Mouse (Mus musculus): Measurements from ENCODE around the gene Myo16. TPM values are rescaled to one million over a fixed set of nuclear protein-coding genes. Genes with fewer than 3 reads are reported as not detected.

Myo16 gene
- polyA plus RNA-seq, 1 experiment from 2014 or later, result 0.40 TPM

- no peaks in the 10 kb centered on the region for H3K36me3 ChIP-seq
- no peak overlapping the region for H3K4me3 ChIP-seq
- H3K9ac ChIP-seq, result no peak overlapping the region
- no peaks in the 10 kb centered on the region for H3K4me1 ChIP-seq
- no peak overlapping the region for H3K27ac ChIP-seq (replicated peaks)
- ATAC-seq (ENCODE audit: extremely low read depth, insufficient number of reproducible peaks, low FRiP score, low TSS enrichment), result no peak
- no peaks in the 10 kb centered on the region for H3K9me3 ChIP-seq
- 71% methylated on average over 7 of the region's 7 CpGs for WGBS
- H3K4me2 ChIP-seq, result no peak overlapping the region
- no peaks in the 10 kb centered on the region for H3K27me3 ChIP-seq (replicated peaks)
These were observed 404.2 kb downstream of the Myo16 start for GRCm38 (mm10) chr8:10557961-10558360.

- Histone ChIP-seq H3K27me3 (replicated peaks) (no peaks in the 10 kb centered on the region), H3K4me1 (no peaks in the 10 kb centered on the region), H3K4me3 (no peak overlapping the region), H3K27ac (replicated peaks) (no peak overlapping the region), H3K36me3 (no peaks in the 10 kb centered on the region), H3K4me2 (no peak overlapping the region), H3K9me3 (no peaks in the 10 kb centered on the region), H3K9ac (no peak overlapping the region)
- ATAC-seq (ENCODE audit: extremely low read depth, insufficient number of reproducible peaks, low FRiP score, low TSS enrichment), result no peak
- WGBS, result 74% methylated on average over 6 of the region's 6 CpGs
These were observed 405.8 kb downstream of the Myo16 start for GRCm38 (mm10) chr8:10559479-10559878.

GRCm38 (mm10) chr8:10561616-10562015, 407.9 kb downstream of the Myo16 start:
- H3K4me2 ChIP-seq, result no peak overlapping the region
- peaks cover 5% of the 10 kb centered on the region for H3K4me1 ChIP-seq
- no peak overlapping the region for H3K9ac ChIP-seq
- no peaks in the 10 kb centered on the region for H3K27me3 ChIP-seq (replicated peaks)
- no peak overlapping the region for H3K27ac ChIP-seq (replicated peaks)
- no peaks in the 10 kb centered on the region for H3K36me3 ChIP-seq
- WGBS, result 67% methylated on average over 5 of the region's 5 CpGs
- no peaks in the 10 kb centered on the region for H3K9me3 ChIP-seq
- ATAC-seq (ENCODE audit: extremely low read depth, insufficient number of reproducible peaks, low FRiP score, low TSS enrichment), result no peak
- H3K4me3 ChIP-seq, result no peak overlapping the region

GRCm38 (mm10) chr8:10562046-10562445, 408.3 kb downstream of the Myo16 start:
- 77% methylated on average over 13 of the region's 13 CpGs for WGBS
- Histone ChIP-seq H3K9ac (no peak overlapping the region), H3K36me3 (no peaks in the 10 kb centered on the region), H3K27ac (replicated peaks) (no peak overlapping the region), H3K27me3 (replicated peaks) (no peaks in the 10 kb centered on the region), H3K9me3 (no peaks in the 10 kb centered on the region), H3K4me2 (no peak overlapping the region), H3K4me1 (peaks cover 5% of the 10 kb centered on the region), H3K4me3 (no peak overlapping the region)
- no peak for ATAC-seq (ENCODE audit: extremely low read depth, insufficient number of reproducible peaks, low FRiP score, low TSS enrichment)

GRCm38 (mm10) chr8:10562636-10563035, 408.9 kb downstream of the Myo16 start:
- H3K27me3 ChIP-seq (replicated peaks), result no peaks in the 10 kb centered on the region
- no peak overlapping the region for H3K4me2 ChIP-seq
- no peaks in the 10 kb centered on the region for H3K36me3 ChIP-seq
- no peak overlapping the region for H3K4me3 ChIP-seq
- peaks cover 5% of the 10 kb centered on the region for H3K4me1 ChIP-seq
- no peak for ATAC-seq (ENCODE audit: extremely low read depth, insufficient number of reproducible peaks, low FRiP score, low TSS enrichment)
- no peak overlapping the region for H3K27ac ChIP-seq (replicated peaks)
- 74% methylated on average over 9 of the region's 9 CpGs for whole genome bisulfite sequencing
- no peaks in the 10 kb centered on the region for H3K9me3 ChIP-seq
- H3K9ac ChIP-seq, result no peak overlapping the region

- H3K4me3 ChIP-seq, result no peak overlapping the region
- H3K27ac ChIP-seq (replicated peaks), result no peak overlapping the region
- no peaks in the 10 kb centered on the region for H3K9me3 ChIP-seq
- no peaks in the 10 kb centered on the region for H3K36me3 ChIP-seq
- WGBS, result 65% methylated on average over 11 of the region's 11 CpGs
- no peak overlapping the region for H3K4me2 ChIP-seq
- H3K9ac ChIP-seq, result no peak overlapping the region
- H3K4me1 ChIP-seq, result peaks cover 5% of the 10 kb centered on the region
- ATAC-seq (ENCODE audit: extremely low read depth, insufficient number of reproducible peaks, low FRiP score, low TSS enrichment), result no peak
- 0 out of 2 replicates have a peak, but pooled peaks cover 3% of the 10 kb centered on the region for H3K27me3 ChIP-seq (replicated peaks)
These were observed 411.7 kb downstream of the Myo16 start for GRCm38 (mm10) chr8:10565231-10566029.

- Histone ChIP-seq H3K4me3 (no peak overlapping the region), H3K27ac (replicated peaks) (no peak overlapping the region), H3K4me2 (no peak overlapping the region), H3K9ac (no peak overlapping the region), H3K27me3 (replicated peaks) (peaks cover 3% of the 10 kb centered on the region; the same call in 1 of the 2 replicates), H3K36me3 (no peaks in the 10 kb centered on the region), H3K9me3 (no peaks in the 10 kb centered on the region), H3K4me1 (peaks cover 5% of the 10 kb centered on the region)
- ATAC-seq (ENCODE audit: extremely low read depth, insufficient number of reproducible peaks, low FRiP score, low TSS enrichment), result no peak
- WGBS, result 45% methylated on average over 4 of the region's 4 CpGs
These were observed 414.7 kb downstream of the Myo16 start for GRCm38 (mm10) chr8:10568448-10568847.

GRCm38 (mm10) chr8:10574096-10574495, 420.4 kb downstream of the Myo16 start:
- Histone ChIP-seq H3K4me1 (0 out of 2 replicates have a peak, but pooled peaks cover 3% of the 10 kb centered on the region), H3K4me2 (no peak overlapping the region), H3K4me3 (no peak overlapping the region)

GRCm38 (mm10) chr8:10575244-10575643, 421.5 kb downstream of the Myo16 start:
- WGBS, result 92% methylated on average over 10 of the region's 10 CpGs
- H3K36me3 ChIP-seq, result no peaks in the 10 kb centered on the region
- 0 out of 2 replicates have a peak, but pooled peaks cover 3% of the 10 kb centered on the region for H3K4me1 ChIP-seq
- no peak overlapping the region for H3K4me2 ChIP-seq
- H3K9ac ChIP-seq, result no peak overlapping the region
- H3K27me3 ChIP-seq (replicated peaks), result no peaks in the 10 kb centered on the region; the same call in 1 of the 2 replicates
- ATAC-seq (ENCODE audit: extremely low read depth, insufficient number of reproducible peaks, low FRiP score, low TSS enrichment), result no peak
- no peak overlapping the region for H3K4me3 ChIP-seq
- no peaks in the 10 kb centered on the region for H3K9me3 ChIP-seq
- H3K27ac ChIP-seq (replicated peaks), result no peak overlapping the region

More at GRCm38 (mm10) chr8:10574096-10574495, 420.4 kb downstream of the Myo16 start:
- no peak for ATAC-seq (ENCODE audit: extremely low read depth, insufficient number of reproducible peaks, low FRiP score, low TSS enrichment)
- Histone ChIP-seq H3K36me3 (no peaks in the 10 kb centered on the region), H3K9ac (no peak overlapping the region), H3K27ac (replicated peaks) (no peak overlapping the region), H3K9me3 (no peaks in the 10 kb centered on the region), H3K27me3 (replicated peaks) (peaks cover 3% of the 10 kb centered on the region; the same call in 1 of the 2 replicates)
- WGBS, result 22% methylated on average over 6 of the region's 6 CpGs

GRCm38 (mm10) chr8:10586956-10587744, 433.4 kb downstream of the Myo16 start:
- Histone ChIP-seq H3K4me2 (peak overlapping the region; percentile 41), H3K4me1 (peaks cover 44% of the 10 kb centered on the region), H3K4me3 (no peak overlapping the region), H3K9me3 (no peaks in the 10 kb centered on the region), H3K36me3 (no peaks in the 10 kb centered on the region), H3K9ac (peak overlapping the region; percentile 40; the same call in 1 of the 2 replicates), H3K27me3 (replicated peaks) (no peaks in the 10 kb centered on the region; the same call in 1 of the 2 replicates), H3K27ac (replicated peaks) (peak overlapping the region; percentile 40; the same call in 1 of the 2 replicates)
- 25% methylated on average over 14 of the region's 14 CpGs for WGBS
- ATAC-seq (ENCODE audit: extremely low read depth, insufficient number of reproducible peaks, low FRiP score, low TSS enrichment), result no peak

GRCm38 (mm10) chr8:10589422-10589933, 435.8 kb downstream of the Myo16 start:
- Histone ChIP-seq H3K36me3 (no peaks in the 10 kb centered on the region), H3K27ac (replicated peaks) (no peak overlapping the region), H3K9me3 (no peaks in the 10 kb centered on the region), H3K4me2 (no peak overlapping the region), H3K27me3 (replicated peaks) (no peaks in the 10 kb centered on the region; the same call in 1 of the 2 replicates), H3K9ac (no peak overlapping the region), H3K4me3 (no peak overlapping the region), H3K4me1 (peaks cover 44% of the 10 kb centered on the region)
- 75% methylated on average over 11 of the region's 11 CpGs for WGBS
- no peak for ATAC-seq (ENCODE audit: extremely low read depth, insufficient number of reproducible peaks, low FRiP score, low TSS enrichment)
